Mouse (Mus musculus) ES-E14 (cell line): ENCODE measurements around the gene Arid5b.

Experiments used
- CHD2 ChIP-seq: IDR thresholded peaks from 2 replicates; pipeline ENCODE4 v1.6.1; 2014; ENCODE audit warnings: mild to moderate bottlenecking, low read depth, low read length, inconsistent platforms
- HCFC1 ChIP-seq: IDR thresholded peaks from 2 replicates; pipeline ENCODE4 v1.6.1; 2012; ENCODE audit warnings: low read length, inconsistent platforms, borderline replicate concordance; ENCODE audit not compliant: insufficient read depth
- MAFK ChIP-seq: IDR thresholded peaks from 2 replicates; pipeline ENCODE4 v1.6.1; 2014; ENCODE audit warnings: mild to moderate bottlenecking, low read depth, low read length, inconsistent platforms; ENCODE audit not compliant: insufficient read depth
- ZC3H11A ChIP-seq: IDR thresholded peaks from 2 replicates; pipeline ENCODE4 v1.6.1; 2012; ENCODE audit warnings: low read depth, mild to moderate bottlenecking, inconsistent platforms, low read length, borderline replicate concordance
- ZNF384 ChIP-seq: IDR thresholded peaks from 2 replicates; pipeline ENCODE4 v1.6.1; 2012; ENCODE audit warnings: low read depth, low read length, inconsistent platforms

DNA sequence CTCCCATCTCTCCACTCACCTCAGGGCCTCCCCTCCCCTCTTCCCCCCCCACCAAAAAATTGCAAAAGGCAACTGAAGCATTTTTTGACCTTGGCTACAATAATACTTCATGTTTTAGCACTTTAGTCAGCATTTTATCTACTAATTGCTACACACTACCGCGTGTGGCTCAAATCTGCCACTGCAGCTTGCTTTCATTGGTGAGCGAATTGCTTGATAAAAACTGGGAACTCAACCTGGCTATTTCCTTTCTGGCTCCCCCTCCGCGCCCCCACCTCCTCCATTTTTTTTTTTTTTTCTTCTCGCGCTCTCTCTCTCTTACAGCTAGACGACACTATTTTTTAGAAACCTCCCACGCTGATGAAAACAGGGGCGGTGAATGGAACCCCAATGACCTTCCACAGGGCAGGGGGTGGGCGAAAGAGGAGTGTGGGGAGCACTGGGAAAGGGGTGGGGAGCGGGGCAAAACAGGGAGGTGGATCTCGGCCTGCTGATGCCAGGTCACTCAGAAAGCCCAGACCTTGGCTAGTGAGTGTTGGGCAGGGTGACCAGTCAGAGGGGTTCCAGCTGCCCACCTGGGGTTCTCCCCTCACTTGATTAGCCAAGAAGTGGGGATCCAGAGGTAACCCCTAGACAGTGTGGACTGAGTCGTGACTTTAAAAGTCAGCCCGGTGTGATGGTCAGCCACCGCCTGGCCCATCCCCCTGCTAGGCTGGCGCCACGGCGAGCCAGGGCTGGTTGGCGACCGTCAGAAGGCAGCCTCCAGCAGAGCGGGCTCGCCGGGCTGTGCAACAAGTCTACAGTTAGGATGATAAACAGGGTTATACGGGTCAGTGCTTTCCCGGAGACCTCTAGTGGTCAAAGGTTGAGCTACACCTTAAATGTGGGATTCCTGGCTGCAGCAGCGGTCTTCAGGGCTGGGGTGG, 4.2 kb upstream of the Arid5b start:
- peak; percentile 82 for TF ChIP-seq MAFK
- no peak for TF ChIP-seq CHD2
- TF ChIP-seq ZC3H11A = peak; percentile 57; the same call in 1 of the 2 replicates
- TF ChIP-seq ZNF384 = peak; percentile 11; the same call in 1 of the 2 replicates
- TF ChIP-seq HCFC1 = no peak
